Mouse (Mus musculus): Measurements from ENCODE around the gene Gm20388. TPM values are rescaled to one million over a fixed set of nuclear protein-coding genes. Genes with fewer than 3 reads are reported as not detected.

The Gm20388 gene
- polyA plus RNA-seq, 1 experiment from 2014 or later = 7.4 TPM

- 88% methylated on average over 6 of the region's 6 CpGs for WGBS
- Histone ChIP-seq H3K4me3 (replicated peaks; ENCODE audit: low read length) (no peak overlapping the region), H3K36me3 (ENCODE audit: control insufficient read depth, insufficient read depth, low read length) (no peaks in the 10 kb centered on the region), H3K27me3 (ENCODE audit: control insufficient read depth, insufficient read depth, low read length) (no peaks in the 10 kb centered on the region), H3K9me3 (replicated peaks; ENCODE audit: control insufficient read depth, low read length) (no peaks in the 10 kb centered on the region), H3K27ac (ENCODE audit: low read length) (no peak overlapping the region), H3K9ac (ENCODE audit: low read length) (no peak overlapping the region), H3K4me2 (ENCODE audit: low read depth, low read length) (no peak overlapping the region), H3K4me1 (ENCODE audit: control insufficient read depth, insufficient read depth, low read length) (peaks cover 58% of the 10 kb centered on the region)
- ATAC-seq (ENCODE audit: insufficient read depth, low FRiP score) = no peak
Observed at GRCm38 (mm10) chr8:120372684-120373083, 462.0 kb downstream of the Gm20388 start.

DNA sequence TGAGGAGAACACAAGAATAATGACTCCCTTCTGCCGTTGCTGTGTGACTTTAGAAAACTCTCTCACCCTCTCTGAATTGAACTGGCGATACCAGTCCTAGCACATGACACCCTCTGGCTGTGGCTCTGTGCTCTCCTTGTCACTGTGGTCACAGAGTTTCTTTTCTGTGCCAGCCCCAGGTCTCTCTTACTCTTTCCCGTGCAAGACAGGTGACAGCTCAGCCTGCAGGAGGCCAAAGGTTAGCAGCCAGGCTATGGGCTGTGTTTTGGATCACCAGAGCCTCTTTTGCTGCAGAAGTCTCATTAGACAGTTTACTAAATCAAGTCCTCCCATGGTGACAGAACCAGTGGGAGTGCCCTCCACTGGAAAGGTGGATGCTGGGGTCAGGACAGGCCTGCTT, 463.0 kb downstream of the Gm20388 start:
- Histone ChIP-seq H3K27ac (ENCODE audit: low read length) (peak overlapping the region; percentile 72; the same call in 1 of the 2 replicates), H3K36me3 (ENCODE audit: control insufficient read depth, insufficient read depth, low read length) (no peaks in the 10 kb centered on the region), H3K9me3 (replicated peaks; ENCODE audit: control insufficient read depth, low read length) (no peaks in the 10 kb centered on the region), H3K9ac (ENCODE audit: low read length) (no peak overlapping the region), H3K4me1 (ENCODE audit: control insufficient read depth, insufficient read depth, low read length) (peaks cover 59% of the 10 kb centered on the region), H3K4me2 (ENCODE audit: low read depth, low read length) (no peak overlapping the region), H3K27me3 (ENCODE audit: control insufficient read depth, insufficient read depth, low read length) (no peaks in the 10 kb centered on the region), H3K4me3 (replicated peaks; ENCODE audit: low read length) (no peak overlapping the region)
- 57% methylated on average over 3 of the region's 3 CpGs for WGBS
- ATAC-seq (ENCODE audit: insufficient read depth, low FRiP score) = no peak

DNA sequence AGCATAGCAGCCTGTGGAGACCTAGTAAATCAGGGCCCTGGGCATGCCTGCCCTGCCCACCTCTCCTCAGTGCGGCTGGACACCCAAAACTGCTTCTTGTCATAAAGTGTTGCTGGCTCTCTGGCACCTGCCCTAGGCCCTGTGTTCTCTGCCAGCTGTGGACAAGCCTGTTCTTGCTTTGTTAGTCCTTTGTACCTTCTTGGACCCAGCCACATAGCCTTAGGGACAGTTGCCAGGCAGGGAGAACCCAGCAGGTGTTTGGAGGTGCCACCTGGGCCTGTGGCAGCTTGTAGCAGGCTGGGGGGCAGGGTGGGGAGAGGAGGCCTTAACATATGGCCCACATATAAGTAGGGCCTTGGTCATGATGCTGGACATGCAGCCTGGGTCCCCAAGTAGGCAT, 463.4 kb downstream of the Gm20388 start:
- no peak for ATAC-seq (ENCODE audit: insufficient read depth, low FRiP score)
- Histone ChIP-seq H3K36me3 (ENCODE audit: control insufficient read depth, insufficient read depth, low read length) (no peaks in the 10 kb centered on the region), H3K27ac (ENCODE audit: low read length) (peak overlapping the region; percentile 72), H3K4me1 (ENCODE audit: control insufficient read depth, insufficient read depth, low read length) (peaks cover 54% of the 10 kb centered on the region), H3K9me3 (replicated peaks; ENCODE audit: control insufficient read depth, low read length) (no peaks in the 10 kb centered on the region), H3K4me3 (replicated peaks; ENCODE audit: low read length) (no peak overlapping the region), H3K9ac (ENCODE audit: low read length) (peak overlapping the region; percentile 48; the same call in 1 of the 2 replicates), H3K4me2 (ENCODE audit: low read depth, low read length) (no peak overlapping the region), H3K27me3 (ENCODE audit: control insufficient read depth, insufficient read depth, low read length) (no peaks in the 10 kb centered on the region)
- 57% methylated on average over 1 of the region's 1 CpGs for WGBS

DNA sequence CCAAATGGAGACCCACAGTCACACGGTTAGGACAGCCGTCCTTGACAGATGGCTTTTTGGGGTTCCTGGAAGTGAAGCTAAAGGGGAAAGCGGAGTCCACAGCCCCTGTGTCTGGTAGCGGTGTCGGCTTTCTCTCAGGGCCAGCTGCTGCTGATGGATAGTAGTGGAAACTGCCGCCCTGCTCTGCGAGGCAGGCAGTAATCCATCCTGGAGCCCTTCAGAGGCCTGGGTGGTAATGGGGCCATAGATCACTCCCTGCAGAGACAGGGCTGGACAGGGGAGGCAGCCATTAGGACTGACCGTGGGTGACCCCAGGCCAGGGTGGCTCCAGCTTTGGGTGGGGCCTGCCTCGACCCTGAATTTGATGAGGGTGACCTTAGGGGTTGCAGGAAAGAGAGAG, 463.9 kb downstream of the Gm20388 start:
- 0 out of 2 replicates have a peak, but pooled peaks have one; percentile 22 for ATAC-seq (ENCODE audit: insufficient read depth, low FRiP score)

DNA sequence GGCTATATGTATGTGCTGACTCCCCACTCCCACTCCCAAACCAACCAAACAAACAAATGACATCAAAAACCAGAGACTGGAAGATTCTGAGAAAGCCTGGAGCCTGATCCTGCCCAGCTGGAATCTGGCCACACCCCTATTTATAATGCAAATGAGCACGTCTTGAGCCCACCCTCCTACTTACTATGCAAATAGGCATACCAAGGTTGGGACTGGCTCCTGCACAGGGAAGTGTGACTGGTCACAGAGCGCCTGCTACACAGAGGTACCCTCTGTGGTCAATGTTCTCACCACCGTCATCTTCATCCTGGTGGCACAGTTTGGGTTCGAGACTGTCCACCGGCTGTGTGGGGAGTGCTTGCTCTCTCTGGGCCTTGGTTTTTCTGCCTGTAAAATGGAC, 464.5 kb downstream of the Gm20388 start:
- Histone ChIP-seq H3K4me2 (ENCODE audit: low read depth, low read length) (no peak overlapping the region), H3K36me3 (ENCODE audit: control insufficient read depth, insufficient read depth, low read length) (no peaks in the 10 kb centered on the region), H3K9ac (ENCODE audit: low read length) (no peak overlapping the region), H3K27me3 (ENCODE audit: control insufficient read depth, insufficient read depth, low read length) (no peaks in the 10 kb centered on the region), H3K27ac (ENCODE audit: low read length) (no peak overlapping the region; the same call in 1 of the 2 replicates), H3K4me1 (ENCODE audit: control insufficient read depth, insufficient read depth, low read length) (peaks cover 44% of the 10 kb centered on the region), H3K4me3 (replicated peaks; ENCODE audit: low read length) (no peak overlapping the region), H3K9me3 (replicated peaks; ENCODE audit: control insufficient read depth, low read length) (no peaks in the 10 kb centered on the region)
- ATAC-seq (ENCODE audit: insufficient read depth, low FRiP score) = peak; percentile 65; the same call in 1 of the 2 replicates
- 50% methylated on average over 5 of the region's 5 CpGs for WGBS

More for the DNA sequence above, 463.9 kb downstream of the Gm20388 start:
- Histone ChIP-seq H3K9ac (ENCODE audit: low read length) (peak overlapping the region; percentile 48; the same call in 1 of the 2 replicates), H3K4me3 (replicated peaks; ENCODE audit: low read length) (no peak overlapping the region), H3K9me3 (replicated peaks; ENCODE audit: control insufficient read depth, low read length) (no peaks in the 10 kb centered on the region), H3K27me3 (ENCODE audit: control insufficient read depth, insufficient read depth, low read length) (no peaks in the 10 kb centered on the region), H3K4me1 (ENCODE audit: control insufficient read depth, insufficient read depth, low read length) (peaks cover 50% of the 10 kb centered on the region), H3K27ac (ENCODE audit: low read length) (peak overlapping the region; percentile 72), H3K36me3 (ENCODE audit: control insufficient read depth, insufficient read depth, low read length) (no peaks in the 10 kb centered on the region), H3K4me2 (ENCODE audit: low read depth, low read length) (no peak overlapping the region)
- WGBS = 33% methylated on average over 9 of the region's 9 CpGs

GRCm38 (mm10) chr8:120376215-120376614, 465.6 kb downstream of the Gm20388 start:
- no peak for ATAC-seq (ENCODE audit: insufficient read depth, low FRiP score)
- Histone ChIP-seq H3K36me3 (ENCODE audit: control insufficient read depth, insufficient read depth, low read length) (no peaks in the 10 kb centered on the region), H3K4me3 (replicated peaks; ENCODE audit: low read length) (no peak overlapping the region), H3K4me2 (ENCODE audit: low read depth, low read length) (no peak overlapping the region), H3K4me1 (ENCODE audit: control insufficient read depth, insufficient read depth, low read length) (peaks cover 44% of the 10 kb centered on the region), H3K27ac (ENCODE audit: low read length) (no peak overlapping the region), H3K27me3 (ENCODE audit: control insufficient read depth, insufficient read depth, low read length) (no peaks in the 10 kb centered on the region), H3K9ac (ENCODE audit: low read length) (0 out of 2 replicates have a peak overlapping the region, but pooled peaks have one; percentile 11), H3K9me3 (replicated peaks; ENCODE audit: control insufficient read depth, low read length) (no peaks in the 10 kb centered on the region)
- 79% methylated on average over 4 of the region's 4 CpGs for WGBS

- Histone ChIP-seq H3K27ac (ENCODE audit: low read length) (no peak overlapping the region), H3K36me3 (ENCODE audit: control insufficient read depth, insufficient read depth, low read length) (no peaks in the 10 kb centered on the region), H3K4me2 (ENCODE audit: low read depth, low read length) (no peak overlapping the region), H3K9ac (ENCODE audit: low read length) (peak overlapping the region; percentile 28; the same call in 1 of the 2 replicates), H3K4me3 (replicated peaks; ENCODE audit: low read length) (no peak overlapping the region), H3K27me3 (ENCODE audit: control insufficient read depth, insufficient read depth, low read length) (no peaks in the 10 kb centered on the region), H3K4me1 (ENCODE audit: control insufficient read depth, insufficient read depth, low read length) (peaks cover 43% of the 10 kb centered on the region), H3K9me3 (replicated peaks; ENCODE audit: control insufficient read depth, low read length) (no peaks in the 10 kb centered on the region)
- whole genome bisulfite sequencing = 53% methylated on average over 22 of the region's 22 CpGs
- no peak for ATAC-seq (ENCODE audit: insufficient read depth, low FRiP score)
Observed at GRCm38 (mm10) chr8:120376847-120377802, 466.5 kb downstream of the Gm20388 start.

GRCm38 (mm10) chr8:120377803-120378189, 467.2 kb downstream of the Gm20388 start:
- no peaks in the 10 kb centered on the region for H3K36me3 ChIP-seq (ENCODE audit: control insufficient read depth, insufficient read depth, low read length)
- WGBS = 73% methylated on average over 7 of the region's 7 CpGs
- H3K27ac ChIP-seq (ENCODE audit: low read length) = no peak overlapping the region
- H3K4me3 ChIP-seq (replicated peaks; ENCODE audit: low read length) = no peak overlapping the region
- no peaks in the 10 kb centered on the region for H3K9me3 ChIP-seq (replicated peaks; ENCODE audit: control insufficient read depth, low read length)
- H3K4me1 ChIP-seq (ENCODE audit: control insufficient read depth, insufficient read depth, low read length) = peaks cover 46% of the 10 kb centered on the region
- no peaks in the 10 kb centered on the region for H3K27me3 ChIP-seq (ENCODE audit: control insufficient read depth, insufficient read depth, low read length)
- H3K9ac ChIP-seq (ENCODE audit: low read length) = no peak overlapping the region
- ATAC-seq (ENCODE audit: insufficient read depth, low FRiP score) = no peak
- H3K4me2 ChIP-seq (ENCODE audit: low read depth, low read length) = no peak overlapping the region

- Histone ChIP-seq H3K9ac (ENCODE audit: low read length) (no peak overlapping the region), H3K36me3 (ENCODE audit: control insufficient read depth, insufficient read depth, low read length) (no peaks in the 10 kb centered on the region), H3K9me3 (replicated peaks; ENCODE audit: control insufficient read depth, low read length) (no peaks in the 10 kb centered on the region), H3K4me3 (replicated peaks; ENCODE audit: low read length) (no peak overlapping the region), H3K27me3 (ENCODE audit: control insufficient read depth, insufficient read depth, low read length) (no peaks in the 10 kb centered on the region), H3K4me2 (ENCODE audit: low read depth, low read length) (no peak overlapping the region), H3K4me1 (ENCODE audit: control insufficient read depth, insufficient read depth, low read length) (peaks cover 49% of the 10 kb centered on the region), H3K27ac (ENCODE audit: low read length) (no peak overlapping the region)
- ATAC-seq (ENCODE audit: insufficient read depth, low FRiP score) = no peak
- WGBS = 51% methylated on average over 16 of the region's 16 CpGs
Observed at GRCm38 (mm10) chr8:120378306-120378705, 467.7 kb downstream of the Gm20388 start.
